Mouse (Mus musculus) midbrain, embryonic 16.5 days (tissue): ENCODE measurements at regions not wholly inside any gene's neighbourhood (a gene's known extent, or its start where the extent isn't known, plus 50 kb on each side); places are given as distances from the start of the nearest gene placed in this dataset.

Experiments
- ATAC-seq: fragments of 200-750 bp; cut with Nextera tagmentation; 2 replicates; pipeline ENCODE4 v1.8.0; 2017; ENCODE audit warnings: moderate TSS enrichment
- H3K27ac ChIP-seq: fragments of 300-500 bp; sonication (generic); 2 replicates; pipeline ENCODE4 v1.5.1; 2014; ENCODE audit warnings: mild to moderate bottlenecking, low read length, mixed read lengths
- H3K27me3 ChIP-seq: fragments of 300-500 bp; sonication (generic); 2 replicates; pipeline ENCODE4 v1.6.1; 2014; ENCODE audit warnings: low read depth, low read length, mixed read lengths; ENCODE audit not compliant: control insufficient read depth, insufficient read depth
- H3K36me3 ChIP-seq: fragments of 300-500 bp; sonication (generic); 2 replicates; pipeline ENCODE4 v1.6.1; 2014; ENCODE audit warnings: mild to moderate bottlenecking, low read length, moderate library complexity, mixed read lengths; ENCODE audit not compliant: control insufficient read depth, insufficient read depth
- H3K4me1 ChIP-seq: fragments of 300-500 bp; sonication (generic); 2 replicates; pipeline ENCODE4 v1.6.1; 2014; ENCODE audit warnings: mild to moderate bottlenecking, low read length, mixed read lengths; ENCODE audit not compliant: control insufficient read depth, insufficient read depth
- H3K4me2 ChIP-seq: fragments of 300-500 bp; sonication (generic); 2 replicates; pipeline ENCODE4 v1.6.1; 2014; ENCODE audit warnings: mild to moderate bottlenecking, low read length, mixed read lengths
- H3K4me3 ChIP-seq: fragments of 300-500 bp; sonication (generic); 2 replicates; pipeline ENCODE4 v1.5.1; 2014; ENCODE audit warnings: low read depth, mild to moderate bottlenecking, low read length, moderate library complexity, mixed read lengths
- H3K9ac ChIP-seq: fragments of 300-500 bp; sonication (generic); 2 replicates; pipeline ENCODE4 v1.6.1; 2014; ENCODE audit warnings: low read depth, low read length, mixed read lengths
- H3K9me3 ChIP-seq: fragments of 300-500 bp; sonication (generic); replicated peaks from 2 replicates; pipeline ENCODE4 v1.6.1; 2014; ENCODE audit warnings: mild to moderate bottlenecking, low read length, mixed read lengths; ENCODE audit not compliant: control insufficient read depth, poor library complexity, severe bottlenecking
- WGBS: fragments of 180-500 bp; shearing (Covaris S2); extraction: QIAGEN DNeasy Blood & Tissue Kit; methylation state at CpG from one replicate; pipeline ENCODE4 v1.1.7; 2014; 5-methylcytosine and 5-hydroxymethylcytosine counted together

GRCm38 (mm10) chr10:67697401-67698195 is 148.8 kb upstream of the Ado start:
- no peaks in the 10 kb centered on the region for H3K9me3 ChIP-seq
- H3K4me1 ChIP-seq = no peaks in the 10 kb centered on the region
- no peak overlapping the region for H3K4me3 ChIP-seq
- no peak overlapping the region for H3K27ac ChIP-seq
- WGBS = 86% methylated on average over 16 of the region's 16 CpGs
- no peaks in the 10 kb centered on the region for H3K36me3 ChIP-seq
- no peaks in the 10 kb centered on the region for H3K27me3 ChIP-seq
- no peak overlapping the region for H3K9ac ChIP-seq
- no peak overlapping the region for H3K4me2 ChIP-seq
- no peak for ATAC-seq

GRCm38 (mm10) chr10:67695891-67696853 is 147.4 kb upstream of the Ado start:
- H3K9ac ChIP-seq = no peak overlapping the region
- H3K36me3 ChIP-seq = no peaks in the 10 kb centered on the region
- H3K27me3 ChIP-seq = no peaks in the 10 kb centered on the region
- H3K9me3 ChIP-seq = no peaks in the 10 kb centered on the region
- no peak for ATAC-seq
- no peak overlapping the region for H3K27ac ChIP-seq
- H3K4me1 ChIP-seq = no peaks in the 10 kb centered on the region
- no peak overlapping the region for H3K4me3 ChIP-seq
- WGBS = 70% methylated on average over 10 of the region's 10 CpGs
- H3K4me2 ChIP-seq = no peak overlapping the region

- no peak for ATAC-seq
- H3K27me3 ChIP-seq = no peaks in the 10 kb centered on the region
- no peak overlapping the region for H3K9ac ChIP-seq
- no peak overlapping the region for H3K4me2 ChIP-seq
- no peak overlapping the region for H3K4me3 ChIP-seq
- no peaks in the 10 kb centered on the region for H3K4me1 ChIP-seq
- no peaks in the 10 kb centered on the region for H3K36me3 ChIP-seq
- no peak overlapping the region for H3K27ac ChIP-seq
- H3K9me3 ChIP-seq = no peaks in the 10 kb centered on the region
- 93% methylated on average over 4 of the region's 4 CpGs for WGBS
Observed at GRCm38 (mm10) chr10:67694751-67695150, 146.0 kb upstream of the Ado start.

DNA sequence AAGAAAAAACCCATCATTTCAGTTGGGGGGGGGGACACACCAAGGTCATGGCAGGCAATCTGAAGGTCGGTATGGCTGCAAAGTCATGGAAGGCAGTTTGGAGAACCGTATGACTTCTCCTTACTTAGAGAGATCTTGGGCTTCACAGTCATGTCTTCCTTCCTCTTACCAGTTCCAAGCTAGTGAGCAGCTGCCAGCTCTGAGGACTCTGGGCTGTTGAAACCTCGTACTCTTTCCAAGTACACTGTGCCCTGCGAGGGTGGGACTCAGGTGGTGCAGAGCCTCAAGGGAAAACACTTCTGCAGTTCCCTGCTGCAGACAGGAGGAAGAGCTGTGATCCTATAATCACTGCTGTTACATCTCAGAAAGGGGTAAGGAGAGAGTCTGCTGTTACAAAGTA is 144.8 kb upstream of the Ado start:
- 87% methylated on average over 4 of the region's 4 CpGs for WGBS
- H3K27ac ChIP-seq = no peak overlapping the region
- H3K4me1 ChIP-seq = no peaks in the 10 kb centered on the region
- H3K36me3 ChIP-seq = no peaks in the 10 kb centered on the region
- no peaks in the 10 kb centered on the region for H3K27me3 ChIP-seq
- no peak for ATAC-seq
- no peak overlapping the region for H3K9ac ChIP-seq
- H3K4me3 ChIP-seq = no peak overlapping the region
- no peaks in the 10 kb centered on the region for H3K9me3 ChIP-seq
- H3K4me2 ChIP-seq = no peak overlapping the region

GRCm38 (mm10) chr10:67689944-67690670 is 141.4 kb upstream of the Ado start:
- H3K9me3 ChIP-seq = no peaks in the 10 kb centered on the region
- no peak overlapping the region for H3K27ac ChIP-seq
- no peaks in the 10 kb centered on the region for H3K27me3 ChIP-seq
- H3K36me3 ChIP-seq = no peaks in the 10 kb centered on the region
- ATAC-seq = no peak
- H3K4me1 ChIP-seq = no peaks in the 10 kb centered on the region
- H3K4me3 ChIP-seq = no peak overlapping the region
- no peak overlapping the region for H3K4me2 ChIP-seq
- 93% methylated on average over 15 of the region's 15 CpGs for WGBS
- H3K9ac ChIP-seq = no peak overlapping the region

DNA sequence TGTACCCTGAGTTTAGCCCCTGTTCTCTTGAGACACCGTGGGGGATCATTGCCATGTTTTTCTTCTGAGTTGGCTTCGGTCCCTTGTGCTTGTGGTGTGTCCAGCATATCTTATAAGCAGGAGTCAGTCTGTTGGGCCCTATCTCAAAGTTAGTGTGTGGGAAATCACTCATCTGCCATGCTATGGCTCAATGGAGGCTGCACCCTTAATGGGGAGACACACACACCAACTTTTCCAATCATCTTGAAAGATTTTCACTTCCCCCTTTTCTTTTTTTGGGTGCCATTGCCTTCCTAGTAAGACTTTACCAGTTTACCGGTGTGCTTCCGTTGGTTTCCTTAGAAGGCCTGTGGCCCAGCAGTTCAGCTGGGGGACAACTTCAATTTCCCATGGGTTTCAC is 130.6 kb upstream of the Ado start:
- no peaks in the 10 kb centered on the region for H3K36me3 ChIP-seq
- H3K4me1 ChIP-seq = no peaks in the 10 kb centered on the region
- no peak overlapping the region for H3K4me2 ChIP-seq
- no peaks in the 10 kb centered on the region for H3K27me3 ChIP-seq
- H3K9ac ChIP-seq = no peak overlapping the region
- H3K9me3 ChIP-seq = 0 out of 2 replicates have a peak, but pooled peaks cover 1% of the 10 kb centered on the region
- ATAC-seq = no peak
- H3K27ac ChIP-seq = no peak overlapping the region
- H3K4me3 ChIP-seq = no peak overlapping the region
- WGBS = 90% methylated on average over 4 of the region's 4 CpGs

DNA sequence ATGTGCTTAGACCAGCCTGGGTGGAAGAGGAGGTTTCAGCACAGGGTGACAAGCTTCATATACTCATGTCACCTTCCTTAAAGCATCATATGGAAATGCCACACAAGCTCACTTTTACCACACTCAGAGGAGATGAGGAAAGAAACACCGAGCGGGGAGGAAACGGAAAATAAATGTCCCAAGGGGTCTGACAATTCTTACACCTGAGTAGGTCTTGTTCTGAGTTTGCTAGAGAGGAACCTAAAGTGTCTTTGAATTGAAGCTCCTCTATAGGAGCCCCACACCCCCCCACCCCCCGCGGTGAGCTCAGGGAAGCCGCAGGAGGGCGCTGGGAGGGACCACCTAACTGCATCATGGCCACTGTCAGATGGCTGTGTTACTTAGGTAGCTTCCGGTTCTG is 124.7 kb upstream of the Ado start:
- 84% methylated on average over 8 of the region's 8 CpGs for WGBS
- H3K9me3 ChIP-seq = 0 out of 2 replicates have a peak, but pooled peaks cover 3% of the 10 kb centered on the region
- no peak overlapping the region for H3K27ac ChIP-seq
- ATAC-seq = no peak
- no peaks in the 10 kb centered on the region for H3K4me1 ChIP-seq
- H3K4me2 ChIP-seq = no peak overlapping the region
- H3K9ac ChIP-seq = no peak overlapping the region
- H3K27me3 ChIP-seq = no peaks in the 10 kb centered on the region
- no peak overlapping the region for H3K4me3 ChIP-seq
- H3K36me3 ChIP-seq = no peaks in the 10 kb centered on the region

GRCm38 (mm10) chr10:67672281-67672680 is 123.5 kb upstream of the Ado start:
- no peak for ATAC-seq
- WGBS = 70% methylated on average over 8 of the region's 8 CpGs

More at GRCm38 (mm10) chr10:67672281-67672680, 123.5 kb upstream of the Ado start:
- Histone ChIP-seq H3K36me3 (no peaks in the 10 kb centered on the region), H3K4me1 (no peaks in the 10 kb centered on the region), H3K4me2 (no peak overlapping the region), H3K9ac (no peak overlapping the region), H3K27ac (no peak overlapping the region), H3K4me3 (no peak overlapping the region), H3K27me3 (no peaks in the 10 kb centered on the region), H3K9me3 (0 out of 2 replicates have a peak, but pooled peaks cover 3% of the 10 kb centered on the region)
